Mouse (Mus musculus) left cerebral cortex, postnatal 14 days (tissue): ENCODE measurements around the gene Mta2. TPM values are rescaled to one million over a fixed set of nuclear protein-coding genes. Genes with fewer than 3 reads are reported as not detected.
A peak's percentile ranks its signal among the peaks of the same experiment; 100 is the strongest.
"Not testable (repeated sequence)": the region's sequence is repeated elsewhere in the genome, so short reads cannot be mapped to it uniquely, and the experiment has no call there.

Experiments
- DNase-seq, 2 experiments: peaks; one replicate each; pipeline ENCODE4 v3.0.0; 2021 to 2022; ENCODE audit warnings: low spot score in 2 of 2, mixed read lengths in 1 of 2
- intact Hi-C: fragments of 180-260 bp; cut with DNase I; formaldehyde crosslinking; loops from one replicate; pipeline ENCODE4 v1.15.1; 2025
- total RNA-seq, 2 experiments: library from RNA; stranded (reverse); gene quantifications; 2 replicates each; pipeline ENCODE4 v1.2.3; 2021

Gene Mta2
- total RNA-seq, 2 experiments from 2014 or later, result 48.6 to 50.3 TPM

- no peak for DNase-seq
- intact Hi-C loops, result no loop called here
Observed at GRCm38 (mm10) chr19:8962256-8962655, 20.6 kb downstream of the Mta2 start.

GRCm38 (mm10) chr19:8965075-8965474, 23.4 kb downstream of the Mta2 start:
- DNase-seq, result no peak
- intact Hi-C loops, result no loop called here

DNA sequence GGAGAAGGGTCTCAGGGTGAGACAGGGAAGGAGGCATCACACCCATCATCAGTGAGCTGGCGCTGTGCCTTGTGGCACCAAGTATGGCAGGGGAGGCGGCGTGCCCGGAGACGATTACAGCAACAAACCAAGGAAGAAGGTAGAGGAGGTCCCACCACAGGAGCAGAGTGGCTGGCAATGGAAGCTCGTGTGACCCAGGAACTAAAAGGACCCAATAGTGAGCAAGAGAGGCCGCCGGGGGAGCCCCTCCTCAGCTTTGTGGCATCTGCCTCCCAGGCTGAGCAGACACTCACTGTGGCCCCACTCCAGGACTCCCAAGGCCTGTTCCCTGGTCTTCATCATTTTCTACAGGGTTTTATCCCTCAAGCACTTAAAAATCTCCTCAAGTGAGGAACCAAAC, 24.1 kb downstream of the Mta2 start:
- intact Hi-C loops, result no loop called here
- no peak for DNase-seq

- intact Hi-C loops, result no loop called here
- no peak for DNase-seq
Observed at GRCm38 (mm10) chr19:8966198-8966589, 24.5 kb downstream of the Mta2 start.

GRCm38 (mm10) chr19:8966590-8967372, 25.1 kb downstream of the Mta2 start, which contains the start of gene Eef1g:
Gene Eef1g (plus strand): TSS chr19:8967041.
- peak; percentile 99 to 100 for DNase-seq
- intact Hi-C loops, result no loop called here

GRCm38 (mm10) chr19:8967373-8967743, 25.7 kb downstream of the Mta2 start:
- intact Hi-C loops, result no loop called here
- DNase-seq, result no peak

DNA sequence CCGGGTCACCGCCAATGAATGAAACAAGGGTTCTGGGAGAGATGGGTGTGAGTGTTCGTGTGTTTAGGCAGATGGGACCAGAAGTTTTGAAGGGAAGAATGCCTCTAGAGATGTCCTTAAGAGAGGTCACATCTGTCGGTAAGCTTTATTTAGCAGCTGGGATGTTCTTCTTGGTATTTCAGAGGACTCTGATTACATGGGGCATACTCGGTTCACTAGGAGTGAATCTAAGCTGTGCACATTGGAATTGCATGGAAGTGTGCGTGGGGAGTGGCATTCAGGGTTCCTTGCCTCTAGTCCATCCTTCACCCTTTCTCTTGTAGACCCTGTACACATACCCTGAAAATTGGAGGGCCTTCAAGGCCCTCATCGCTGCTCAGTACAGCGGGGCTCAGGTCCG, 26.2 kb downstream of the Mta2 start:
- no peak for DNase-seq
- intact Hi-C loops, result no loop called here

DNA sequence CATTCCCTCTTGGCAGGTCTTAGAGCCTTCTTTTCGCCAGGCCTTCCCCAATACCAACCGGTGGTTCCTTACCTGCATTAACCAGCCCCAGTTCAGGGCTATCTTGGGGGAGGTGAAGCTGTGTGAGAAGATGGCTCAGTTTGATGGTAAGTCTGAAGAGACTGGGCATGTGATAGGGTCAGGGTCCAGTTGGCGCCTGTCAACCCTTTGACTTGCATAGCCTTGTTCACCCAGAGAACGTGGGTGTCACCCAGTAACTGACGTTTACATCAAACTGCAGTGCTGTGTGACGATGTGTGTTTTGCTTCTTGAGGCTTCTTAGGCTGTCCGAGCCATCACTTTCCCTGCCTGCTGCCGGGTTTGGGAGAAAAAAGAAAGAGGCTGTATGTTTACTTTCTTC, 30.8 kb downstream of the Mta2 start:
- DNase-seq, intact Hi-C loops: not testable (repeated sequence)

DNA sequence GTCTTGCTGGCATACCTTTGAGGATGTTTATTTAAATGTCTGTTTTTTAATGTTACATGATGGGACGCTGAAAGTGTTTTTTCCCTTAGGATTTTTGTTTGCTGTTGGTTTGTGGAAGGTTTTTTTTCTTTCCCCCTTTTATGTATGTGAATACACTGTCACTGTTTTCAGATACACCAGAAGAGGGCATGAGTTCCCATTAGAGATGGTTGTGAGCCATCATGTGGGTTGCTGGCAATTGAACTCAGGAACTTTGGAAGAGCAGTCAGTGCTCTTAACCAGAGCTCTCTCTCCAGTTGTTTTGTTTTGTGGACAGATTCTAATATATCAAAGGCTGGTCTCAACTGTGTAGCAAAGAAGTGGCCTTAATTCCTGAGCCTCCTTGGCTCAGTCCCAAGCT, 33.0 kb downstream of the Mta2 start:
- no peak for DNase-seq
- intact Hi-C loops, result loop anchor here (5.0 kb wide), 1 partner anchor 138 kb away; no protein-coding TSS in a partner anchor

GRCm38 (mm10) chr19:8975491-8975890, 33.8 kb downstream of the Mta2 start:
- no peak for DNase-seq
- intact Hi-C loops, result loop anchor here (5.0 kb wide), 1 partner anchor 137 kb away; no protein-coding TSS in a partner anchor

DNA sequence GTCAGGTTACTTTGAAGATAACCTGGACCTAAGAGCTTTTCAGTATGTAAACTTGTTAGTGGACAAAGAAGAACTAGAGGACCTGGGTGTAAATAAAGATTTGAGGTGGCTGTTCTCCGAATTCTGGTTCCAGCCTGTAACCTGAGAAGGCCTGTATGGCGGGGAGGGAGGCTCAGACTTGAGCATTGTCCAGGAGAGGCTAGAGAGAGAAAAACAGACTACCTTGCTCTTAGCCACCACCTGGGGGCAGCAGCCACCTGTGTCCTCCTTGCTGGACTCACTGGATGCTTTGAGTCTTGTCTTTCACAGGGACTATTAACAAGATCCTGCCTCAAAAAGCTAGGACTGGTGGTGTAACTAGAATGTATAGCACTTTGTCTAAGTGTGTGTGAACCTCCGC, 34.9 kb downstream of the Mta2 start:
- no peak for DNase-seq
- intact Hi-C loops, result loop anchor here (2.0 to 5.0 kb wide), 2 partner anchors 106 to 136 kb away; no protein-coding TSS in a partner anchor

DNA sequence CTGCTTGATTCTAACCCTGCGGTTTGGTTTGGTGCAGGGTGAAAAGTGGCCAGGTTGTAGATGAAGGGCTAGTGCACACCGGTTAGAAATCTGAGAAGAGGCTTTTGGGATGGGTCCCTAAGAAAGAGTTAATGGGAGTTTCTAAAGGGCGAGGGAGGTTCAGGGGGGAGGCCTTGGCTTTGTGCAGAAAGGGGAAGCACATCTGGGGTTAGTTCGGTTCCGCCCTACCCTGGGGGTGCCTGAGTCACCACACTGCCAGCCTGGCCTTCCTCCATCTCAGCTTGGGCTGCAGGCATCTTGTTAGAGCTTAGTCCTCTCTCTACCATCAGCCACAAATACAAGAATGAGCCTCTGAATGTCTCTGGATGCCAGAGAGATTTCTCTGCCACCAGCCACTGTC, 39.1 kb downstream of the Mta2 start:
- no peak for DNase-seq
- intact Hi-C loops, result no loop called here

DNA sequence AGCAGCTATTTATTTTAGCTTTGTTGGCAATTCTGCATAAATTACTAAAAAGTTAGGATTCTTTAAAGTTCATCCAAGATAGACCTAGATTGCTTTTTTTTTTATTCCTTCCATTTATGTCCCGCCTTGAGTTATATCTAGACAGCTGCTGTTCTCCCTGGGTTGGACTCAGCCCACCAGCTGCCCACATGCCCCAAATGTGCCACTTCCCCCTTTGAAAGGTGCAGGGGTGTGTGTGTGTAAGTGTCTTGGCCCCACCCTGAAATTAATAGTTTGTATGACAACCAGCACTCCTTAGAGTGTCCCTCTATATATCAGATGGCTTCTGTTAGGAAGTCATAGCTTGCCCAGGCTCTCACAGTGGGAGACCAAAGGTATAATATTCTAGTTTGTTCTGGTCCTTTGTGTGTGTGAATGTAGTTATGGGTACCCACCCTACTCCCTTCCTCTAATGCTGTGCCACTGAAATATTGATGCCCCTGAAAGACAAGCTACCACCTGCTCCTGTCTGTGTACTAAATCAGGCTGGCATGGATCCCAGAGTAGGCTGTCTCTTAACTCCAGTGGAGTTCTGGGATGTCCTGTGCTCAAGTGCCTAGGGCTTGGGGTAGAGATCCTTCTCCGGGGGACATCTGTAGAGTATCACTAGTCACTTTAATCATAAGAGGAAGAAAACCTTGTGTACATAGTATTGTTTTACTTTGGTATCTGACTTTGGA, 39.9 kb downstream of the Mta2 start:
- DNase-seq, result no peak
- intact Hi-C loops, result no loop called here

GRCm38 (mm10) chr19:8982303-8983149, 40.9 kb downstream of the Mta2 start:
- intact Hi-C loops, result no loop called here
- DNase-seq, result no peak

- intact Hi-C loops, result no loop called here
- no peak for DNase-seq
Observed at GRCm38 (mm10) chr19:8983150-8983650, 41.5 kb downstream of the Mta2 start.

DNA sequence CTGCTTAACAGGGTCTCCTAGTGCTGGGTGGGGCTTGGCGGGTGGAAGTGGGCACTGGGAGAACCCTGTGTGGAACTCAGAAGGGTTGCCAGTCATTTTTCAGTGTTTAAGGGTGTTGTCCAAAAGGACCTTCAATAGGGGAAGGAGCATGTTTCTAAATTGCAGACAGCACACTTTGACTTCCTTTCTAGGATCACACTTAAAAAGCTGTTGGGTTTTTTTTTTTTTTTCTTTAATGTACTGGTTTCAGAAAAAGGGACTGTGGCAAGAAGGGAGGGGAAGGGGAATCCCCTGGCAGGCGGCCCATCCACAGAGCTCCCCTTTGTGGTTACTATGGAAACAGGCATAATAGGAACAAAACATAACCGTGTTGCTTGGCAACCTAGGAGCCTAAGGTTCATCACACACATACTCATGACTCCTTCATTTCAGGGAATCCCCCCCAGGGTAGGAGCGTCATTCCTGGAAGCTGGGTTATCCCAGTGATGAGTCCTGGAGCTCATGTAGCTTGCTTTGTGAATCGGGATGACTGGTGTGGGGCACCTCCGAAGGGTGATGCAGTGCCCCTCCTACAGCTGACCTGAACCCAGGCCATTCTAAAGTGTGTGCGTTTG, 42.7 kb downstream of the Mta2 start:
- DNase-seq, result peak; percentile 70 to 89
- intact Hi-C loops, result no loop called here

GRCm38 (mm10) chr19:8985891-8986290, 44.2 kb downstream of the Mta2 start:
- intact Hi-C loops, result no loop called here
- DNase-seq, result no peak

GRCm38 (mm10) chr19:8987816-8988215, 46.1 kb downstream of the Mta2 start:
- no peak for DNase-seq
- intact Hi-C loops, result no loop called here

DNA sequence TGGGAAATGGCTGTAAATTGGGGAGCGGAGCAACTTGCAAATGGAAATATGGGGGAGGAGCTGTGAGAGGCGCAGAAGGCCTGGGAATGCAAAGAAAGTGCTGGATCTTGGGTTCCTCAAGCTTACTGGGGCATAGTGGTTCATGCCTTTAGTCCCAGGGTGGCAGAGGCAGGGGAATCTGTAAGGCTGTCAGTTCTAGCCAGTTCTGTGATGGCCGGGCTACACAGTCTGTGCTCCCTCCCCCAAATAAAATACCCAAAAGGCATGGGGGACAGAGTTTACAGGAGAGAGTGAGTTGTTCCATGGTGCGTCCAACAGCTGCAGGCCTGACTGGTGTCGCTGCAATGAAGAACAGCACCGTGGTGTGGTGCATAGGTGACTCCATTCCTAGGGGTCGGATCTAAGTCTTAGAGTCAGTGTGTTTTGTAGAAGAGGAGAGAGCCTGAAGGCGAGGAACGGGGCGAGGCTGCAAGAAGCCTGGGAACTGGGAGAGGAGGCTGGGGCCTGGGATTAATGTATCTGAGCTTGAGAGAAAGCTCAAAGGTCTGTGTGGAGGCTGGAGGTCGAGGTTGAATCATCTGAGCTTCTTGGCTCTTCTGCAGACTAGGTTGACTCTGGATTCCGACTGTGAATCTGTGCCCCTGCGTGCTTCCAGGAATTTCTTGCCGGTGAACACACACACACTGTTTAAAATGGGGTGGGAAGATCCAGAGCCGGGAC, 46.8 kb downstream of the Mta2 start:
- intact Hi-C loops, result no loop called here
- DNase-seq, result no peak
